Mouse (Mus musculus) kidney, embryonic 14.5 days (tissue): ENCODE measurements around the gene Daxx. TPM values are rescaled to one million over a fixed set of nuclear protein-coding genes. Genes with fewer than 3 reads are reported as not detected.
"Not testable (repeated sequence)": the region's sequence is repeated elsewhere in the genome, so short reads cannot be mapped to it uniquely, and the experiment has no call there.

ENCODE experiments used
- ATAC-seq: fragments of 200-750 bp; cut with Nextera tagmentation; 2 replicates; pipeline ENCODE4 v1.8.0; 2017; ENCODE audit warnings: moderate number of reproducible peaks, mild to moderate bottlenecking, moderate TSS enrichment, moderate library complexity; ENCODE audit not compliant: low FRiP score, low TSS enrichment
- H3K27ac ChIP-seq: fragments of 300-500 bp; sonication (generic); 2 replicates; pipeline ENCODE4 v1.5.1; 2014; ENCODE audit warnings: low read depth, mild to moderate bottlenecking, low read length, moderate library complexity, mixed read lengths
- H3K27me3 ChIP-seq: fragments of 300-500 bp; sonication (generic); 2 replicates; pipeline ENCODE4 v1.6.1; 2014; ENCODE audit warnings: mild to moderate bottlenecking, low read length; ENCODE audit not compliant: control insufficient read depth, insufficient read depth
- H3K36me3 ChIP-seq: fragments of 300-500 bp; sonication (generic); 2 replicates; pipeline ENCODE4 v1.6.1; 2014; ENCODE audit warnings: low read length, mixed read lengths; ENCODE audit not compliant: control insufficient read depth, insufficient read depth
- H3K4me1 ChIP-seq: fragments of 300-500 bp; sonication (generic); 2 replicates; pipeline ENCODE4 v1.6.1; 2014; ENCODE audit warnings: low read length, mixed read lengths; ENCODE audit not compliant: control insufficient read depth, insufficient read depth
- H3K4me2 ChIP-seq: fragments of 300-500 bp; sonication (generic); replicated peaks from 2 replicates; pipeline ENCODE4 v1.6.1; 2014; ENCODE audit warnings: low read depth, mild to moderate bottlenecking, low read length
- H3K4me3 ChIP-seq: fragments of 300-500 bp; sonication (generic); 2 replicates; pipeline ENCODE4 v1.5.1; 2014; ENCODE audit warnings: mild to moderate bottlenecking, low read length
- H3K9ac ChIP-seq: fragments of 300-500 bp; sonication (generic); 2 replicates; pipeline ENCODE4 v1.6.1; 2014; ENCODE audit warnings: low read depth, mild to moderate bottlenecking, low read length, moderate library complexity
- H3K9me3 ChIP-seq: fragments of 300-500 bp; sonication (generic); 2 replicates; pipeline ENCODE4 v1.6.1; 2016; ENCODE audit warnings: low read length; ENCODE audit not compliant: control insufficient read depth
- WGBS: fragments of 180-500 bp; shearing (Covaris S2); extraction: QIAGEN DNeasy Blood & Tissue Kit; methylation state at CpG from one replicate; pipeline ENCODE4 v1.1.7; 2014; 5-methylcytosine and 5-hydroxymethylcytosine counted together
- polyA plus RNA-seq: library from polyadenylated mRNA; unstranded; fragments of >200 nt; fragmentation: Nextera tagmentation; extraction: Ambion mirVana; gene quantifications from 2 replicates; pipeline ENCODE4 v1.2.1, GENCODE M21; 2014

Daxx gene
- polyA plus RNA-seq, 1 experiment from 2014 or later, result 50.8 TPM

- Histone ChIP-seq H3K27ac (no peak overlapping the region), H3K4me1 (no peaks in the 10 kb centered on the region), H3K9me3 (no peaks in the 10 kb centered on the region), H3K4me3 (no peak overlapping the region), H3K36me3 (no peaks in the 10 kb centered on the region), H3K4me2 (no peak overlapping the region), H3K27me3 (no peaks in the 10 kb centered on the region), H3K9ac (no peak overlapping the region)
- ATAC-seq, result no peak
- 61% methylated on average over 7 of the region's 7 CpGs for WGBS
Observed at GRCm38 (mm10) chr17:33900281-33900988, 8.8 kb upstream of the Daxx start.

- no peak for ATAC-seq
- no peak overlapping the region for H3K4me3 ChIP-seq
- H3K9me3 ChIP-seq, result no peaks in the 10 kb centered on the region
- 89% methylated on average over 4 of the region's 4 CpGs for WGBS
- H3K27ac ChIP-seq, result no peak overlapping the region
- no peaks in the 10 kb centered on the region for H3K4me1 ChIP-seq
- H3K4me2 ChIP-seq, result no peak overlapping the region
- H3K36me3 ChIP-seq, result no peaks in the 10 kb centered on the region
- H3K9ac ChIP-seq, result no peak overlapping the region
- H3K27me3 ChIP-seq, result no peaks in the 10 kb centered on the region
Observed at GRCm38 (mm10) chr17:33900989-33901314, 8.3 kb upstream of the Daxx start.

GRCm38 (mm10) chr17:33901653-33902052 is 7.6 kb upstream of the Daxx start:
- 66% methylated on average over 4 of the region's 4 CpGs for WGBS
- no peak for ATAC-seq

GRCm38 (mm10) chr17:33902079-33902478 is 7.1 kb upstream of the Daxx start:
- Histone ChIP-seq H3K27me3 (no peaks in the 10 kb centered on the region), H3K4me3 (no peak overlapping the region), H3K4me1 (no peaks in the 10 kb centered on the region), H3K4me2 (no peak overlapping the region), H3K27ac (no peak overlapping the region), H3K9me3 (no peaks in the 10 kb centered on the region), H3K9ac (no peak overlapping the region), H3K36me3 (no peaks in the 10 kb centered on the region)
- no peak for ATAC-seq
- WGBS, result 20% methylated on average over 4 of the region's 4 CpGs

More at GRCm38 (mm10) chr17:33901653-33902052, 7.6 kb upstream of the Daxx start:
- no peak overlapping the region for H3K4me2 ChIP-seq
- H3K4me1 ChIP-seq, result no peaks in the 10 kb centered on the region
- no peak overlapping the region for H3K27ac ChIP-seq
- H3K9me3 ChIP-seq, result no peaks in the 10 kb centered on the region
- no peaks in the 10 kb centered on the region for H3K36me3 ChIP-seq
- no peaks in the 10 kb centered on the region for H3K27me3 ChIP-seq
- H3K9ac ChIP-seq, result no peak overlapping the region
- H3K4me3 ChIP-seq, result no peak overlapping the region

- no peaks in the 10 kb centered on the region for H3K4me1 ChIP-seq
- no peak overlapping the region for H3K9ac ChIP-seq
- no peak for ATAC-seq
- H3K36me3 ChIP-seq, result no peaks in the 10 kb centered on the region
- WGBS, result 75% methylated on average over 7 of the region's 7 CpGs
- H3K9me3 ChIP-seq, result no peaks in the 10 kb centered on the region
- no peak overlapping the region for H3K27ac ChIP-seq
- no peak overlapping the region for H3K4me3 ChIP-seq
- H3K4me2 ChIP-seq, result no peak overlapping the region
- H3K27me3 ChIP-seq, result no peaks in the 10 kb centered on the region
Observed at GRCm38 (mm10) chr17:33902491-33902890, 6.7 kb upstream of the Daxx start.

GRCm38 (mm10) chr17:33903911-33904651 is 5.1 kb upstream of the Daxx start:
- not testable (repeated sequence) for H3K27me3 ChIP-seq, ATAC-seq
- WGBS, result 71% methylated on average over 6 of the region's 6 CpGs

GRCm38 (mm10) chr17:33904835-33905234 is 4.4 kb upstream of the Daxx start, which contains the start of gene Platr17:
Gene Platr17 (plus strand): TSS chr17:33905135.
- not testable (repeated sequence) for H3K9ac ChIP-seq, H3K4me1 ChIP-seq, H3K4me3 ChIP-seq, H3K4me2 ChIP-seq, H3K36me3 ChIP-seq, ATAC-seq, H3K27ac ChIP-seq, H3K27me3 ChIP-seq, H3K9me3 ChIP-seq
- WGBS, result 24% methylated on average over 4 of the region's 4 CpGs

More at GRCm38 (mm10) chr17:33903911-33904651, 5.1 kb upstream of the Daxx start:
- H3K4me3 ChIP-seq, H3K9ac ChIP-seq, H3K4me2 ChIP-seq, H3K27ac ChIP-seq, H3K4me1 ChIP-seq, H3K36me3 ChIP-seq, H3K9me3 ChIP-seq: not testable (repeated sequence)

GRCm38 (mm10) chr17:33908331-33909076 is 710 bp upstream of the Daxx start:
- peak; percentile 59; the same call in 1 of the 2 replicates for ATAC-seq
- no peaks in the 10 kb centered on the region for H3K9me3 ChIP-seq
- H3K9ac ChIP-seq, result peak overlapping the region; percentile 73
- H3K27ac ChIP-seq, result peak overlapping the region; percentile 89
- H3K4me1 ChIP-seq, result peaks cover 17% of the 10 kb centered on the region
- peak overlapping the region; percentile 99 for H3K4me2 ChIP-seq
- H3K36me3 ChIP-seq, result peaks cover 26% of the 10 kb centered on the region
- H3K4me3 ChIP-seq, result peak overlapping the region; percentile 80
- H3K27me3 ChIP-seq, result no peaks in the 10 kb centered on the region
- under 1% methylated on average over 43 of the region's 44 CpGs for WGBS
